In the genomic region with DNA sequence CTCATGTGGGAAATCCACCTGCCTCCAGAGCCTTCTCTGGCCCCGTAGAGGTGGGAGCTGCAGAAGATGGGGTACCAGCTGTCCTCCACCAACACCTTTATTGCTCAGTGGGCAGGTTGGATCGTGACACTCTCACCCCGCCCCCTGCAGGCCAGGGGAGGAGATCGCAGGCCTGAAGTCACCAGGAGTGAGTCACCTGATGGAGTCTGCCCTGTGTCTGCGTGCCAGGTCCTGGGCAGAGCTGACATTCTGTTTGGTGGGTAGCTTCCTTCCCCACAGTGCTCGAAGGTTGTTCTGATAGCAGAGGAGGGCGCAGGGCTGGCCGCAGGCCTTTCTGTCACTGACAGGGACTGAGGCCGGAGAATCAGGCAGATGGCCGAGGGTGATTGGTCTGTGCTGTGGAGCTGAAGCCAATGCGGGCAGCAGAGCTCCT, we compare ENCODE assay signal across 8 mouse cellular contexts. TPM values are rescaled to one million over a fixed set of nuclear protein-coding genes. Genes with fewer than 3 reads are reported as not detected.
DNase-seq lines count a peak whose midpoint lies in the region; TF ChIP-seq lines count a peak whose summit lies in the region.

No protein-coding gene starts in this region.

- H3K79me2 ChIP-seq in heart, adult 2 months (replicated peaks; ENCODE audit: control insufficient read depth, insufficient read depth, low read length) = no peaks in the 10 kb centered on the region
- no peaks in the 10 kb centered on the region for H3K79me2 ChIP-seq in CH12.LX (replicated peaks; ENCODE audit: control insufficient read depth, extremely low read depth, insufficient read depth, poor library complexity, severe bottlenecking)

- dilution Hi-C loops in CH12.LX (cut with MboI; ENCODE audit: extremely low pct_ligation_motif_present, extremely low pct_unique_long_range_greater_than_20kb, low sequenced_read_pairs) = no loop called here

- H3K27ac ChIP-seq in heart, adult 2 months = no peak overlapping the region
- no peak overlapping the region for H3K27ac ChIP-seq in heart, embryonic 10.5 days
- no peak overlapping the region for H3K27ac ChIP-seq in CH12.LX (ENCODE audit: insufficient read depth, low read depth)

- H3K36me3 ChIP-seq in heart, adult 2 months (ENCODE audit: control insufficient read depth, insufficient read depth, low read length) = no peaks in the 10 kb centered on the region
- H3K36me3 ChIP-seq in heart, embryonic 10.5 days = no peaks in the 10 kb centered on the region
- no peaks in the 10 kb centered on the region for H3K36me3 ChIP-seq in CH12.LX (replicated peaks in 1 of 2; ENCODE audit: control insufficient read depth in 1 of 2, insufficient read depth in 1 of 2, low read length in 1 of 2)

- no peak overlapping the region for H3K4me2 ChIP-seq in CH12.LX (ENCODE audit: insufficient read depth, low read depth, poor library complexity, severe bottlenecking)

- intact Hi-C loops in heart, adult 2 months (cut with DNase I) = loop anchor here (1.0 to 10.0 kb wide), 5 partner anchors 80 to 586 kb away; no protein-coding TSS in a partner anchor
- intact Hi-C loops in gastrocnemius, postnatal 14 days (cut with DNase I; ENCODE audit: low total_unique reads) = loop anchor here (2.0 kb wide), 1 partner anchor 80 kb away; no protein-coding TSS in a partner anchor

- H3K27me3 ChIP-seq in heart, adult 2 months (ENCODE audit: control insufficient read depth, insufficient read depth, low read length) = no peaks in the 10 kb centered on the region
- 0 out of 2 replicates have a peak, but pooled peaks cover 5% of the 10 kb centered on the region for H3K27me3 ChIP-seq in heart, embryonic 10.5 days (ENCODE audit: insufficient read depth, poor library complexity, severe bottlenecking)
- H3K27me3 ChIP-seq in CH12.LX (replicated peaks) = peaks cover 2% of the 10 kb centered on the region

- peak; percentile 48 for TF ChIP-seq RAD21 in CH12.LX (IDR thresholded peaks at IDR 0.05; ENCODE audit: low read depth, low read length)

- H3K9me3 ChIP-seq in heart, embryonic 10.5 days = no peaks in the 10 kb centered on the region
- no peaks in the 10 kb centered on the region for H3K9me3 ChIP-seq in CH12.LX (replicated peaks; ENCODE audit: low read length)

- in situ Hi-C loops in CH12.LX (cut with MboI; ENCODE audit: low pct_ligation_motif_present, low pct_unique_long_range_greater_than_20kb, low sequenced_read_pairs) = loop anchor here (5.0 to 25.0 kb wide), 3 partner anchors 78 to 513 kb away; a partner anchor contains a TSS

- peak; percentile 83 for TF ChIP-seq CTCF in heart, adult 2 months (IDR thresholded peaks at IDR 0.05)
- peak; percentile 67 to 86 for TF ChIP-seq CTCF in CH12.LX (conservative IDR thresholded peaks at IDR 0.05 in 1 of 2, IDR thresholded peaks at IDR 0.05 in 1 of 2; ENCODE audit: low read depth in 2 of 2, low read length in 2 of 2)

- no peak for TF ChIP-seq EP300 in heart, adult 2 months (IDR thresholded peaks at IDR 0.05; ENCODE audit: insufficient read depth, low read depth, low read length)
- TF ChIP-seq EP300 in CH12.LX (IDR thresholded peaks at IDR 0.05; ENCODE audit: low read length) = no peak

- peak; percentile 56 to 64 for DNase-seq in heart, adult 2 months
- no peak for DNase-seq in heart, embryonic 10.5 days (ENCODE audit: low spot score)
- peak; percentile 62 for DNase-seq in CH12.LX (ENCODE audit: extremely low read depth)
- DNase-seq in c-Kit-positive CD71-positive TER-119-negative erythroid progenitor cells, embryonic 14.5 days (ENCODE audit: low read depth) = peak; percentile 34
- peak; percentile 49 for DNase-seq in gastrocnemius, postnatal 14 days
- peak; percentile 82 for DNase-seq in kidney, postnatal 10 days
- peak; percentile 71 to 80 for DNase-seq in lung, postnatal 4 days
- peak; percentile 78 to 80 for DNase-seq in thymus, postnatal 36 days

- no peak overlapping the region for H3K9ac ChIP-seq in heart, adult 2 months (ENCODE audit: low read depth, low read length)
- H3K9ac ChIP-seq in CH12.LX (ENCODE audit: insufficient read depth, low read depth) = no peak overlapping the region

- WGBS in heart, adult 2 months = 54% methylated on average over 11 of the region's 11 CpGs
- 41% methylated on average over 11 of the region's 11 CpGs for WGBS in heart, embryonic 10.5 days

- H3K4me3 ChIP-seq in heart, adult 2 months = no peak overlapping the region
- no peak overlapping the region for H3K4me3 ChIP-seq in heart, embryonic 10.5 days
- H3K4me3 ChIP-seq in CH12.LX (replicated peaks in 1 of 3; ENCODE audit: low read depth in 2 of 3, low read length in 2 of 3, poor library complexity in 1 of 3) = no peak overlapping the region

- H3K4me1 ChIP-seq in heart, adult 2 months (ENCODE audit: control insufficient read depth, insufficient read depth, low read length) = no peaks in the 10 kb centered on the region
- H3K4me1 ChIP-seq in heart, embryonic 10.5 days = peaks cover 9% of the 10 kb centered on the region; the same call in 1 of the 2 replicates
- peaks cover 0 to 7% of the 10 kb centered on the region in 2 experiments; a peak in 2 of 4 replicates for H3K4me1 ChIP-seq in CH12.LX (ENCODE audit: control insufficient read depth in 1 of 2, insufficient read depth in 2 of 2)

- TF ChIP-seq POLR2A in heart, adult 2 months (IDR thresholded peaks at IDR 0.05; ENCODE audit: insufficient read depth, low read depth, low read length) = no peak
- no peak for TF ChIP-seq POLR2A in CH12.LX (IDR thresholded peaks at IDR 0.05; ENCODE audit: low read depth, low read length)

TF ChIP-seq in CH12.LX, 34 proteins besides CTCF, POLR2A, EP300 and RAD21:
- TF ChIP-seq SMC3 (IDR thresholded peaks at IDR 0.05; ENCODE audit: low read depth, low read length) (peak; percentile 87), ZC3H11A (IDR thresholded peaks at IDR 0.05; ENCODE audit: low read depth, low read length) (peak; percentile 30; the same call in 1 of the 2 replicates), TBP (conservative IDR thresholded peaks at IDR 0.05; ENCODE audit: low read depth, low read length) (no peak), BHLHE40 (IDR thresholded peaks at IDR 0.05; ENCODE audit: low read depth, low read length) (peak; percentile 39), PAX5 (IDR thresholded peaks at IDR 0.05; ENCODE audit: low read length) (no peak)

RNA-seq across cellular contexts. Expression of a gene that starts 13.8 kb away (rescaled TPM):
- 10 to 100 TPM; 10.1 to 11.6 TPM for total RNA-seq in heart, adult 2 months (2021)
- 16.4 and 17.2 TPM in 2 replicates for polyA plus RNA-seq in heart, adult 2 months (2012; rRNA removed)
- 6.0 and 6.3 TPM in 2 replicates for polyA plus RNA-seq in heart, embryonic 10.5 days (2016; fragmentation: Nextera tagmentation; extraction: Ambion mirVana)
- 0.76 and 0.85 TPM in 2 replicates for total RNA-seq in CH12.LX (2012; rRNA removed)
- total RNA-seq in CH12.LX (2014; rRNA removed) = 0.42 and 0.77 TPM in 2 replicates
- 3.1 and 3.2 TPM in 2 replicates for polyA plus RNA-seq in CH12.LX (2012; ENCODE audit: insufficient read length, low read depth)
- 10 to 100 TPM in 1 of 2 experiments, 1 to 10 TPM in 1; 8.2 to 11.4 TPM for total RNA-seq in gastrocnemius, postnatal 14 days (2021)

Comparison
In these comparisons a context has a peak if more than half of its experiments do, and no peak if none do; other contexts are left out.
1. RNA of a gene that starts 13.8 kb away (total RNA-seq): 10.1 to 11.6 TPM in heart, adult 2 months and 8.2 to 11.4 TPM in gastrocnemius, postnatal 14 days; 0.42 to 0.85 TPM in CH12.LX; every median in the first group is over 4 times any median in the second.